Mouse (Mus musculus) layer of hippocampus, postnatal 25 days (tissue): Measurements from ENCODE around the gene Olfr288. TPM values are rescaled to one million over a fixed set of nuclear protein-coding genes. Genes with fewer than 3 reads are reported as not detected.
A peak's percentile ranks its signal among the peaks of the same experiment; 100 is the strongest.

Experiments used
- DNase-seq, 2 experiments: peaks; one replicate each; pipeline ENCODE4 v3.0.0; 2022; ENCODE audit warnings: mixed read lengths in 2 of 2, low spot score in 1 of 2; ENCODE audit errors: extremely low spot score in 1 of 2
- total RNA-seq, 2 experiments: library from RNA; stranded (reverse); gene quantifications; 2 replicates each; pipeline ENCODE4 v1.2.3; 2021

Olfr288 gene
- not detected for total RNA-seq

DNA sequence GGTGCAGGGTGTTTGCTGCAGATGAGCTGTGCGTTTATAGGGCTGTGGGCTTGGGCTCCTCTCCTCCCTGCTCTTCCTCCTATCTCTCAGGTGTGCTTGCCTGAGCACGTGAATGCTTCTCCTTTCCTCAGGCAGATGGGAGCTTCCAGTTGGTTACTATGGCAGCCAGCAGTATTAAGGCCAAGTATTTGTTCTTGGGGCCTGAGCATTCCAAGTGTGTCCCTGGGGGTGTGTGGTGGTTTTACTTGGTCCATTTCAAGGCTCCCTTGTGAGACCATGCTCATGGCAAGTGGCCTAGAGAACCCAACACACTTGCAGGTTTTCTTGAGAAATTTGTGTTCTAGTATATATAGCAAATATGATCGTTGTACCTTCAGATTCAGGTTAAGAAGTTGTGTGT is at the start of gene Olfr288:
TSS of gene Olfr288 (minus strand) at position 101 of the 400 bp plus-strand sequence.
- DNase-seq, result no peak

DNA sequence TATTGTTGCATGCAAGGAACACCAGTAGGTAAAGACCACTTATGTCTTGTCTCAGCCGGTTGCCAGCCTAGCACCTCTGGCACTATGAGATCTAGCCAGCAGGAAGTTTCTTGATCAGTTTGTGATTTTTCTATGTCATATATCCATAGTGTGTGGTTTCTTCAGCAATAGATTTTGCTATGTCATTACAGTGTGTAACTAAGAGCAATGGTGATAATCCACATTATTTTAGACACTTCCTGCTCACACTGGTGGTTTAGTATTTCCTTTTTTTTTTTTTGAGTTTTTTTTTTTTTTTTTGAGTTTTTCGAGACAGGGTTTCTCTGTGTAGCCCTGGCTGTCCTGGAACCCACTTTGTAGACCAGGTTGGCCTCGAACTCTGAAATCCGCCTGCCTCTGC is 40.1 kb upstream of the Olfr288 start:
- DNase-seq, result no peak

DNA sequence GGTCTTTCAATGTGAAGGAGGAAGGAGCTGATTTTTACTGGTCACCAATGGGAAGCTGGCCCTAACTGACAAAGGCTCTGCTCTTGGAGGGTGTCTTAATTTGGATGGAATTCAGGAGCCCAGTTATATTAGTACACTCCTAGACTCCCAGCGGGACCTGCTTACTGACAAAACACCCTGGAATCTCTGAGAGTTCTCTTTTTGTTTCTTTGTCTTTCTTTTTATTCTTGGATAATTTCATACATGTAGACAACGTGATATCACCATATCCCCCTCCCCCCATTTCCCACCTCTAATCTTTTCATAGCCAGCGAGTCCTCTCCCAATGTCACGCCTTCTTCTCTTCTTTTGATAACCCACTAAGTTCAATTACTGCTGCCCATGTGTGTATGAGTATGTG is 39.0 kb upstream of the Olfr288 start, which contains the start of gene Olfr286:
TSS of gene Olfr286 (minus strand) at position 101 of the 400 bp plus-strand sequence.
- no peak for DNase-seq

DNA sequence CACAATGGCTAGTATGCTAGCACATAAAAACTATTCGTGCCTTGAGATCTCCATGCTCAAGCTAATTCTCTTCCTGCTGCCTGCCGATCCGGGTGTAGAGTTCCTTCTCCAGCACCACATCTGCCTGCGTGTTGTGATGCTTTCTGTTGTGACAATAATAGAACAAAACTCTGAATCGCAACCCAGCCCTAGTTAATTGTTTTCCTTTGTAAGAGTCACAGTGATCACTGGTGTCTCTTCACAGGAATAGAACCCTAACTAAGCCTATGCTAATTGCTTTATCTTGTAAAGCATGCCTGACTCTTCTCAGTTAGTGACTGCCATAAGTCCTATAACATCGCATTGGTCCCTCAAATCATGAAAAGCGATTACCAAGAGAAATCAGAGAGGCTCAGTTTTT is 30.8 kb upstream of the Olfr288 start:
- no peak for DNase-seq

DNA sequence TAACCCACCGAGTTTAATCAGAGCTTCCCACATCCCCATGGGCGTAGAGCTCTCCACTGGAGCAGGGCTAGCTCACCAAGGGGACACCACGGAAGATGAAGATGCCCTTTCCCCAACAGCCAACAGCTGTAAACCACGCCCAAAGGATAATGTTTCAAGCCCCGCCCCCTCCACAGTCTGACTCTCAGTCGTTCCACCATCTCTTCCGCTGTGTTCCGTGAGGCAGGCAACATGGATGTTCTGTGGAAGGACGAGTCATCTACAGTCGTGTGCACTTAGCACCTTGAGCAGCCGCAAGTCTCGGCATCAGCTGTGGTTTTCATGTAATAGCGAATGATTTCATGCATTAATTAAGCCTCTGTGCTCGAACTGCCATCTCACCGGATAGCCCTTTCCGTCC is 30.3 kb upstream of the Olfr288 start:
- no peak for DNase-seq

DNA sequence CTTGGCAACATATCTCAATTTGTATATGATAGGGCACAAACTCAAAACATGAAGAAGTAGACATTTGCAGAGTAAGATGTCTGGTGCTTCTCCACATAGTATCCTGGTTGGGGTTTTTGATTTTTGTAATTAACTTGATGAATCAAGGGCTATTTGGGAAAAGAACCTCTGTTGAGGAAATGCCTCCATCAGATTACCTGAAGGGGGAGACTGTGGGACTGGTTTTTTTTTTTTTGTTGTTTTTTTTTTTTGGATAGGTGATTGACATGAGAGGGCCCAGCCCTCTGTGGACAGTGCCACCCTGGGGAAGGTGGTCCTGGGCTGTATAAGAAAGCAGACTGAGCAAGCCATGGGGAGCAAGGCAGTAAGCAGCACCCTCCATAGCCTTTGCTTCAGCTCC is 27.0 kb upstream of the Olfr288 start:
- no peak for DNase-seq

DNA sequence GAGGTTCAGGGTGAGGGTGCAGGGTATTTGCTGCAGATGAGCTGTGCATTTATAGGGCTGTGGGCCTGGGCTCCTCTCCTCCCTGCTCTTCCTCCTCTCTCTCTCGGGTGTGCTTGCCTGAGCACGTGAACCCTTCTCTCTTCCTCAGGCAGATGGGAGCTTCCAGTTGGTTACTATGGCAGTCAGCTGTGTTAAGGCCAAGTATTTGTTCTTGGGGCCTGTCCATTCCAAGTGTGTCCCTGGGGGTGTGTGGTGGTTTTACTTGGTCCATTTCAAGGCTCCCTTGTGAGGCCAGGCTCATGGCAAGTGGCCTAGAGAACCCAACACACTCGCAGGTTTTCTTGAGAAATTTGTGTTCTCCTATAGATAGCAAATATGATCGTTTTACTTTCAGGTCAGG is 25.5 kb upstream of the Olfr288 start, which contains the start of the genes Gm44579 and Olfr287:
TSS of gene Gm44579 (minus strand) at position 101 of the 400 bp plus-strand sequence.
TSS of gene Olfr287 (minus strand) at position 180 of the 400 bp plus-strand sequence.
- no peak for DNase-seq

DNA sequence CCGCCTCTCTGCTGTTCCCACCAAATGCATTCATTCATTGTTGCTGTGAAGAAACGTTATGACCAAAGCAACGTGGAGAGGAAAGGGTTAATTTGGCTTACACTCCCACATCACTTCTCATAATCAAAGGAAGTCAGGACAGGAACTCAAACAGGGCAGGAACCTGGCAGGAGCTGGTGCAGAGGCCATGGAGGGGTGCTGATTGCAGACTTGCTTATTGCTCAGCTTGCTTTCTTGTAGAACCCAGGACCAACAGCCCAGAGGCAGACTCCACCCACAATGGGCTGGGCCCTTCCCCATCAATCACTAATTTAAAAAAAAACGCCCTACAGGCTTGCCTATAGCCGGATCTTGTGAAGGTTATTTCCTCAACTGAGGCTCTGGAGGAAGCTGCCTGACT is 18.8 kb upstream of the Olfr288 start:
- DNase-seq, result no peak

DNA sequence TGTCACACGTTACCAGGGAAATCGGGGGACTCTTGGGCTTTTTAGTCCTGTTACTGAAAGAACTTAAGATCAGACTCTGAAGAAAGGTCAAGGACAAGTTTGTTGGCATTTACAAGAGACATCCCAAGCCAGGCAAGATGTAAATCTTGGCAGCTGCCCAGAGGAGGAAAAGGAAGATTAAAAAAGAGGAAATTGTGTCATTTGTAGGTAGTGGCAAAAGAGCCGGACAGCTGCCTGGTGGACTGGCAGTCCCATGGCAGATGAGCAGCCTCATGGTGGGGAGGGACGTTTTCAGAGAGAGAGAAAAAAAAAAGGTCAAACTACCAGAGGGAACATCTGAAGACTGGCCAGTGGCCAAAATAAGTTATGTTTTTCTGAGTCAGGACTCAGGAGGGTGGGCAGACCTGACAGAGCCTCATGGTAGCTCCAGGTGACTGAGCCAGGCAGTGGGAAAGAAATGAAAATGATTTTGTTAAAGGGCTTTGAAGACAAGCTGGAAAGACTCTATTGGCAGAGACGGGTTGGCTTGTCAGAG is 18.1 kb upstream of the Olfr288 start:
- no peak for DNase-seq

DNA sequence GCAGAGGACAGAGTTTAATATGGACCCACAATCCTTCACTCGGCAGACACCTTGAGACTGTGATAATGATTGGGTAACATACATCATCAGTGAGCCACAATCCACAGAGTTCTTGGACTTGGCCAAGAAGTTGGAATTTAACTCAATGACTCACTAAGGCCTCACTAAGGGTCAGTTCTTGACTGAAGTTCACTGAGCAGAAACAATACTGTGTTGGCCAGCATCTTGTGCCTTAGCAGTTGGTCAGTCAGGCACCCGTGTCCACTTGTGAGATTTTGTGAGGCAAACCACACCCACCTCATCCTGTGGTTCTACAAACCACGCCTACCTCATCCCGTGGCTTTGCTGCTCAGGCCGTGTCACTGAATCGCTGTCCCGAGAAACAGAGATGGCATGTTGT is 14.3 kb upstream of the Olfr288 start:
- DNase-seq, result no peak

DNA sequence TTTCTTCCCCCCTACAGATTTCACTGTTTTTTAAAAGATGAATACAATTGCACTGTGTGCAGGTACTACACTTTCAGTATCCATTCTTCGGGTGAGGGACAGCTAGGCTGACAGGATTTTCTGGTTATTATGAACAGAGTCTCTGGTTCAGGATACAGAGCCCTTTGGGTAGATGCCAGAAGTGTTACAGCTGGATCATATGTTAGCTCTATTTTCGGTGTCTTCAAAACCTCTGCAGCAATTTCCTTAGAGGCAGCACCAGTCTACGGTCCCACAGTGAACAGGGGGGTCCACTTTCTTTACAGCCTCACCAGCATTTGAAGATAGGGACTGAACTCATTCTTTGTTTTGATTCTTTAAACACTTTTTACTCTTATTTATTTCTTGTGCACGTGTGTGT is 10.9 kb downstream of the Olfr288 start:
- no peak for DNase-seq

DNA sequence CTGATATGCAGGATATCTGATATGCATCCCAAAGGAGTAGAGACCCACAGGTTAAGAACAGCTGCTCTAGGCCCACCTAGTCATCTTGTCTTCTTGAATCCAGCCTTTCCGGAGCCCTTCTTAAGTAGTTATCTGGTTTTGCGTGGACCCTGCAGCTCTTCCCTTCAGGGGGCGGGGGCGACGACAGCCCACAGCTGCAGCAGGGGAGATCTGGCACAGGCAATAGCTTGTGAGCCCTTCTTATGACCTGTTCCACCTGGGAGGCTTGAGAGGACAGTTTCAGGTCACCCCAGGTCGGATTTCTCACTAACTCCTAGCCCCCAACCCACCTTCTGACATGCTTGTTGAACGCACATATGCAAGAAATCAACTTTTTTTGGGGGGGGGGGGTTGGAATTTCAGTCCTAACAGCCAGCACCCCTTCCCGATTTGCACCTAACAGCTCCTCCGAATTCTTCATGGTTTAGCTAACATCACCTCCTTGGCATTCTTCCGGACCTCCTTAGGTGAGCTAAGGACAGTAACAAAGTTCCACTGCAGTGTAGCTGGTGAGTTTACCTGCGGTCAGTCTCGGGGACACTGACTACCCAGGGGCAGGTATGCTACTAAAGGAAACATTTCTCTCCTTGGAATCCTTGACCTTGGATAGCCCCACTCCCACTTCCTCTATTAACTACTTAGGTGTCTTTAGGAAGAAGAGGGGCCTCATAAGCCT is 13.3 kb downstream of the Olfr288 start:
- no peak for DNase-seq

DNA sequence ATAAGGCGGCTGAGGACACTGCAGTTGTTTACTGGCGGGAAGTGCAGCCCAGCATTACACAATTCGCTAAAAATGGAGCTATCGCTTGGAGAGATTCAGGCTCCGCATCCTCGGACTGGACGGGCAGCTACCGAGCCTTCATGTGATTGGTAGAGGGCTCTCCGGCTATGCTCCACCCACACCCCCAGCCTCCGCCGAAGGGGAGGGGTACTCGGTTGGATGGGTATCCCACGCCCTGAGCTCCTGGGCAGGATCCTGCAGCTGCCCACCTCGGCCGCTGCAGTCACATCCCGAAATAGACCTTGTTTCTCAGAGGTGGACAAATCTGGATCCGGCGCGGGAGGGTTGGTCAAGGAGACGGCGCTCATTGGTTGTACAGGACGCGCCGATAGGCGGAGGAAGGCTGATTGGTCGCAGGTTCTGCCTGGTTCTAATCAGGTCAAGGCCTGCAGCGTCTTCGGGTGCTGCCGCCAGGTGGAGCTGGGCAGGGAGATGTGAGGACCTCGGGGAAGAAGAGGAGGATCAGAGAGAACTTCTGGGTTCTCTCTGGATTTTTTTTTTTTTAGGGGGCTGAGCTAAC is 14.1 kb downstream of the Olfr288 start:
- DNase-seq, result peak; percentile 75

DNA sequence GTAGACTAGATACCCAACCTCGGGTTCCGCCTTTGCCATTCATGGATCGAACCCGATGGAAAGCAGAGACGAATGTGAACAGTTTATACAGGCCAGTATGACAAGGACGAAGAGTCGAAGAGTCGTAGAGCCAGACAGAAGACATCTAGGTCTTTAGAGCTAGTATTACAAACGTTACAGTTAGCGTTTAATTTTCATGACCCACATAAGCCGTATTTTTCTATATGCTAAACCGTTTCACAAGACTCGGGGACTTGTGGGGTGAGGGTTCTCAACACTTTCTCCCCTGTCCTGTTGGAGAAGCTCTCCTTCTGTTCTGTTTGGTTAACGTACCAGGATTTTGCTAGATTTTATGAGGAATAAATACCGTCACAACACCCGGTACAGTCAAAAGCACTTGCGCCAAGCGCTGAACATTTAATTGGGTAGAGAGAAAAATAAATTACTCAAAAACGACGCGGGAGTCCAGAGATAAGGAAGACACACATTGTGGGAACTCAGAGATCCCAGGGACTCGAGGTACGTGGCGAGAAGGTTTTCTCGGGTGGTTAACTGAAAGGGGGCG is 14.7 kb downstream of the Olfr288 start:
- no peak for DNase-seq

DNA sequence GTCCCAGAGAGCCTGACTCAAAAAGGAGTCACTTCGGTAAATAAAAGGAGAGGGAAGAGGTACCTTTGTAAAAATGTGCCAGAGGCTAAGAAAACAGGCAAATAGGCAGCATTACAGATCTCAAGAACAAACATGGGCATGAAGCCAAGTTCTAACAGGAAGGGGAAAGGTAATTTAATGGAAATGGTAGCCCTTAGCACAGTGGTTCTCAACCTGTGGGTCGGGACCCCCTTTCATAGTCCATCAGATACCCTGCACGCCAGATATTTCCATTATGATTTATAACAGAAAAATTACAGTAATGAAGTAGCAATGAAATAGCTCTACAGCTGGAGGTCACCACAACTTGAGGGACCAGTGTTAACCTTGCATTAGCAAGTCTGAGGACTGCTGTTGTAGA is 18.0 kb downstream of the Olfr288 start:
- no peak for DNase-seq

DNA sequence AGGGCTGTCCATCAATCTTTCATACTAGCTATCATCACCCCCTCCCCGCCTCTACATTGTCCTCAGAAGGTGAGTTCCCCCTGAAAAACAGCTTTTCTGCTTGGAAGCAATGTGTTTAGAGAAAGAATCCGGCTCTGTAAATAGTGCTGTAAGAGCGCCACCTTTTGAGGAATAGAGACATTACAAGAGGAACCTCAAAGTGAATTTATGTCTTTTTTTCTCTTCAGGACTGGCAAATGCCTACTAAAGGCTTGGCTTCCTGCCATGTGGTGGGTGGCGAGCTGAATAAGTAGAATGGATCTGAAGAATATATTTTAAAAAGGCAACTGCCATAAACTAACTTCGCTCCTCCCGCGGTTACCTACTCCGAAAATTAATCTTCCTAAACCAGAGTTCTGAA is 21.5 kb downstream of the Olfr288 start:
- peak; percentile 30 to 65 for DNase-seq

DNA sequence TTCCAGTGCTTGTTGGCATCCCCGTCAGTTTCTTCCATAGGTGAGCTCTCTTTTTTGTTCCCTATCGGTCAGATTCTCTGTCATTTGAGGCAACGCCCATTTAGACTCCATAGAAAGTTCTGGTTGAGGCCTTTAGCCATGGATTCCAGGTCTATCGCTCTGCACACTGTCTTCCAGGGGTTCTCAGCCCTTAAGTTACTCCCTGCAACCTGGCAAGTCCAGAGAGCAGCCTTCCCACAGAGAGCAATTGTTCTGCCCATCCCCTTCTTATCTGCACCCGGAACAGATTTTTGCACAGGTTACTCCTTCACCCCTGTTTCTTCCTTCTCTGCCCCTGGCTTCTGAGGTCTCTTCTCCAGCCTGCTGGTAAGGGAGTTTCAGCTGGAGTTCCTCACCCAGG is 23.2 kb downstream of the Olfr288 start:
- no peak for DNase-seq

DNA sequence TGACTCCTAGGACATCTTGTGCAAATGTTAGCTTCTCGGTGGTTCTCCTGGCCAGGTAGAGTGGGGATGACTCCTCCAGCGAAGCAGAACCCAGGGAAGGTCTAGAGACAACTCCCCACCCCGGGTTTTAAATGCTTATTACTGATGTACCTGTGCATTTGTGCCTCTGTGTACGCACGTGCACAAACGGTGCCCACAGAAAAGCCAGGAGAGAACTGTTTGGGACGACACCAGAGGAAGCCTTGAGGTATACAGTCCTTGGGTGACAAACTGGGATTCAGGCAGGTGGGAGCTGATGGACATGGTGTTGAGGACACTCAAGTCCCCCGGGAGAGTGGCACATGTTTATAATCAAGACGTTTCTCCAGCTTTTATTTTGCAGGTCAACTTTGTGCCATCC is 24.4 kb downstream of the Olfr288 start:
- DNase-seq, result no peak

DNA sequence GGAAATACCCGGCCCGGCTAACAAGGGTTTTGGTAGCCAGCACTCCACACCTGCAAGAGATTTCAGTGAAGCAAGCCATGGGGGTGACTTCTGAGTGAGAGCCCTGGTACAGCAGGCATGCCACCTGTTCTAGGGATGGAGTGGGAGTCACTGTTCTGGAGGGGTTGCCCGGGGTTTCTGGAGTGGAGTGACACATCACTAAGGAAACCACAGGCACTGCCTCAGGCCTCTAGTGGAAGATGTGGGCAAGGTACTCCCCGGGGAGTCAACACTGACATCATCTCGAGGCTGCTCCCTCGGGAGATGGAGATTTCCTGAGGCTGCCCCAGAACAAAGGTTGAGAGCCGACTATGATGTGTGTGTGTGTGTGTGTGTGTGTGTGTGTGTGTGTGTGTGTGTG is 25.0 kb downstream of the Olfr288 start:
- DNase-seq, result peak in 1 of 2 experiments; percentile 22

DNA sequence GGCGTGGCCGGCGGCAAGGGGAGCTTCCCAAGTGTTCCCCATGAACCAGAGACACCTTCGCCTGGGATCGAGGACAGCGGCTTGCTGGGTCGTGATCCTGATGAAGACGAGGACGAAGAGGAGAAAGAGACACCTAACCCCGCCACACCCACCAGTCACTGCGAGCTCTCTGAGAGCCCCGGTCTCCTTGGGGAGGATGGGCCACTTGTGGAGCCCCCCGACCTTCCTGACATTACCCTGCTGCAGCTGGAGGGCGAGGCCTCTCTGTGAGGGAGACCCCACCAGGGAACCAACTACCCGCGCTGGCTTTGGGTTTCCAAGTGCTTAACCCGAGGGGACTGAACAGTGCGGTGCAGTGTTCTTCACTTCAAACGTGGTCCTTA is 26.7 kb downstream of the Olfr288 start:
- no peak for DNase-seq
